Comparison of ENCODE assay signal across 19 mouse cellular contexts in the genomic region with DNA sequence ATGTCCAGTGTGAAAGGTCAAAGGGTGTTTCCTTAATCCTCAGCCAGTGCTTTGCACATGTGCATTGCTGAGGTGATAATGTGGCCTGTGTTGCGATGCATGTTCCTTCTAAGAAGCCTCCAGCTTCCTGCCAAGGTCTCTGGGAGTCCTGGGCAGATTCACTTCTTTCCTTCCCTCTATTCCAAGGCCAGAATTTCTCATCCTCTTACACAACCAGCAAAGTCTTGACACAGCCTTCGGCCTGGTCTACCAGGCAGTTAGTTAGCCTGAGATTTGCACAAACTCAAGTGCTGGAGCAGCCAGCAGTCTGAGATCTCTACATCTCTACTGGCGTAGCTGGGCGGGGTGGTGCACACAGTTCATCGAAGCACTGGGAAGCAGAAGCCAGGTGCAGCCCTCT. TPM values are rescaled to one million over a fixed set of nuclear protein-coding genes. Genes with fewer than 3 reads are reported as not detected.
DNase-seq lines count a peak whose midpoint lies in the region; ATAC-seq and TF ChIP-seq lines count a peak whose summit lies in the region.
"Had no signal": no experiment of that assay in that cellular context is flagged by ENCODE, and none has a peak within 500 bp of the region (broad histone marks: within the 10 kb centered on the region; RNA-seq: fewer than 3 reads in every experiment).

No protein-coding gene starts in this region.

- no peaks in the 10 kb centered on the region for H3K36me3 ChIP-seq in intestine, embryonic 16.5 days (ENCODE audit: control insufficient read depth, insufficient read depth, low read length)
- H3K36me3 ChIP-seq in intestine, postnatal 0 days (ENCODE audit: control insufficient read depth, insufficient read depth) = no peaks in the 10 kb centered on the region
- H3K36me3 ChIP-seq: embryonic facial prominence, embryonic 10.5 days; heart, embryonic 13.5 days; hindbrain, embryonic 12.5 days had no signal

- no peak for TF ChIP-seq CTCF in intestine, postnatal 0 days (IDR thresholded peaks at IDR 0.05; ENCODE audit: low read depth)

- H3K9ac ChIP-seq in intestine, embryonic 16.5 days (ENCODE audit: low read depth, low read length) = 0 out of 2 replicates have a peak overlapping the region, but pooled peaks have one; percentile 19
- H3K9ac ChIP-seq in intestine, postnatal 0 days (ENCODE audit: low read depth, low read length) = no peak overlapping the region
- H3K9ac ChIP-seq: forebrain, embryonic 13.5 days; forebrain, postnatal 0 days; heart, embryonic 13.5 days; hindbrain, embryonic 12.5 days had no signal

- H3K9me3 ChIP-seq in intestine, embryonic 16.5 days (ENCODE audit: control insufficient read depth, low read length) = no peaks in the 10 kb centered on the region
- no peaks in the 10 kb centered on the region for H3K9me3 ChIP-seq in intestine, postnatal 0 days (ENCODE audit: control insufficient read depth)
- H3K9me3 ChIP-seq: embryonic facial prominence, embryonic 10.5 days; forebrain, embryonic 13.5 days; heart, embryonic 13.5 days; hindbrain, embryonic 12.5 days had no signal

- no peak overlapping the region for H3K4me3 ChIP-seq in intestine, embryonic 16.5 days (ENCODE audit: low read length)
- no peak overlapping the region for H3K4me3 ChIP-seq in intestine, postnatal 0 days (ENCODE audit: low read depth, low read length)
- H3K4me3 ChIP-seq: embryonic facial prominence, embryonic 10.5 days; forebrain, embryonic 13.5 days; heart, embryonic 13.5 days; hindbrain, embryonic 12.5 days had no signal

- H3K27ac ChIP-seq in intestine, embryonic 16.5 days (ENCODE audit: low read length) = no peak overlapping the region
- H3K27ac ChIP-seq in intestine, postnatal 0 days (ENCODE audit: low read depth, low read length) = no peak overlapping the region
- H3K27ac ChIP-seq: embryonic facial prominence, embryonic 10.5 days; forebrain, embryonic 13.5 days; heart, embryonic 13.5 days; hindbrain, embryonic 12.5 days had no signal

- ATAC-seq in intestine, embryonic 16.5 days = no peak
- ATAC-seq in intestine, postnatal 0 days = no peak
- ATAC-seq in megakaryocyte progenitor cell, adult 5-6 weeks (replicated peaks; ENCODE audit: poor library complexity) = peak; percentile 23
- ATAC-seq: forebrain, embryonic 13.5 days; forebrain, postnatal 0 days; hindbrain, embryonic 16.5 days had no signal

- H3K4me2 ChIP-seq in intestine, embryonic 16.5 days (ENCODE audit: low read depth, low read length) = no peak overlapping the region
- H3K4me2 ChIP-seq in intestine, postnatal 0 days (replicated peaks; ENCODE audit: low read depth) = no peak overlapping the region
- H3K4me2 ChIP-seq: forebrain, embryonic 13.5 days; heart, embryonic 13.5 days; hindbrain, embryonic 12.5 days had no signal

- WGBS in intestine, embryonic 16.5 days = 65% methylated on average over 5 of the region's 5 CpGs
- 58% methylated on average over 5 of the region's 5 CpGs for WGBS in intestine, postnatal 0 days

- H3K4me1 ChIP-seq in intestine, embryonic 16.5 days (ENCODE audit: control insufficient read depth, insufficient read depth, low read length) = peaks cover 29% of the 10 kb centered on the region
- H3K4me1 ChIP-seq in intestine, postnatal 0 days (replicated peaks; ENCODE audit: control insufficient read depth, insufficient read depth, low read length) = 0 out of 2 replicates have a peak, but pooled peaks cover 4% of the 10 kb centered on the region

- no peaks in the 10 kb centered on the region for H3K27me3 ChIP-seq in intestine, embryonic 16.5 days (replicated peaks; ENCODE audit: control insufficient read depth, insufficient read depth, low read length)
- no peaks in the 10 kb centered on the region for H3K27me3 ChIP-seq in intestine, postnatal 0 days (replicated peaks; ENCODE audit: control insufficient read depth, insufficient read depth, low read length)
- H3K27me3 ChIP-seq: forebrain, embryonic 13.5 days; heart, embryonic 13.5 days; hindbrain, embryonic 12.5 days had no signal

- DNase-seq in urinary bladder, postnatal 36 days (ENCODE audit: low spot score in 2 of 2) = peak; percentile 22 to 34
- no peak for DNase-seq in urinary bladder, postnatal 10 days (ENCODE audit: low spot score)
- no peak for DNase-seq in cerebellum, postnatal 14 days
- no peak for DNase-seq in right cerebral cortex, adult 18-20 months
- DNase-seq: adrenal gland, postnatal 14 days; cerebellum, adult 18-20 months; cerebellum, adult 9-11 months; forebrain, postnatal 0 days; gastrocnemius, postnatal 14 days; heart, postnatal 10 days; heart, postnatal 4 days had no signal

RNA-seq across cellular contexts. Expression of gene Srp9, which starts 27.8 kb away (rescaled TPM):
- polyA plus RNA-seq in intestine, embryonic 16.5 days (2015; fragmentation: Nextera tagmentation; extraction: Ambion mirVana) = 135 and 142 TPM in 2 replicates
- polyA plus RNA-seq in intestine, postnatal 0 days (2015; fragmentation: Nextera tagmentation; extraction: Ambion mirVana) = 208 and 218 TPM in 2 replicates
- 157 and 164 TPM in 2 replicates for total RNA-seq in megakaryocyte progenitor cell, adult 5-6 weeks (2015)
- total RNA-seq in megakaryocyte progenitor cell, adult 5-6 weeks (2017) = 123 and 133 TPM in 2 replicates

Comparison
In these comparisons a context has a peak if more than half of its experiments do, and no peak if none do; other contexts are left out.
1. DNase-seq: peak in urinary bladder, postnatal 36 days (2 of 2); none in urinary bladder, postnatal 10 days (single experiment), cerebellum, postnatal 14 days (0 of 2) and right cerebral cortex, adult 18-20 months (single experiment).